Mouse (Mus musculus) T-helper 2 cell (primary cell): ENCODE data around the gene Aldh3a1.
"Not testable (repeated sequence)": the region's sequence is repeated elsewhere in the genome, so short reads cannot be mapped to it uniquely, and the experiment has no call there.

Experiments
- in situ Hi-C: fragments of 300-600 bp; cut with MboI, MseI; formaldehyde crosslinking; loops from one replicate; pipeline ENCODE4 v1.15.1; 2025; ENCODE audit warnings: high pct_unique_total_duplicates

Gene Aldh3a1

DNA sequence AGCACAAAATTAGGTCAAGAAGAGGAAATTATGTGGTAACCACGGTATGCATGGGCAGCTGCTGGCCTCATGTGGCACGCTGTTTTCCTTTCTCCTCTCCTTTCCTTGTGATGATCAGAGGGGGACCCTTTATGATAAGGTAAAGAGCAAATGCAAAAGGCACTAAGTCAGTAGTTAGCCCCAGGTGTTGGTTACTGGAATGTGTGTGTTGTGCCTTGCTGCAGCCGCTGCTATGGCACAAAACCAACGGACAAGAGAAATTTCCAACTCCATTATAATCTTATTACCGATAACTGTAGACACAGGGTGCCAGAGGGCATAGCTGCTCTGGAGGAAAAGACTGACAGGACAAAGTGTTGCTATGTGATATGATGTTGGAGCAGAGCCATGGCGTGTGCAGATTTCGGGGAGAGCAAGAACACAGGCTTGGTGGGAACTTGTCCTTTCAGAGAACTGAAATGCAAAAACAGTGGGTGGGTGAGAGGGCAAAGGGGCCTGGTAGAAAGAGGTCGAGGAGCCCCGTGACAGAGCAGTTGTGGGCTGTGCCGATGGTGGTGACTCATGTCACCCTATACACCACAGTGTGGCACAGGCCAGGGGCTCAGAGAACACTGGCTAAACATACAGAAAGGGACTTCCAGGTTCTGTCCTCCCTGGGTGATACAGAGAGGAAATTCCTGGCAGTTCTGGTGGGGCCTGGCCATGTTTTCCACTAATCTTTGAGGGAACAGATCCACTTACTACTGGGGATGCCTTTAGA, at the start of gene Aldh3a1:
Gene Aldh3a1 (plus strand): TSS at position 51 of the 760 bp plus-strand sequence.
- in situ Hi-C loops: loop anchor here (25.0 kb wide), 1 partner anchor 180 kb away; the partner anchor contains the start of gene Slc47a1

DNA sequence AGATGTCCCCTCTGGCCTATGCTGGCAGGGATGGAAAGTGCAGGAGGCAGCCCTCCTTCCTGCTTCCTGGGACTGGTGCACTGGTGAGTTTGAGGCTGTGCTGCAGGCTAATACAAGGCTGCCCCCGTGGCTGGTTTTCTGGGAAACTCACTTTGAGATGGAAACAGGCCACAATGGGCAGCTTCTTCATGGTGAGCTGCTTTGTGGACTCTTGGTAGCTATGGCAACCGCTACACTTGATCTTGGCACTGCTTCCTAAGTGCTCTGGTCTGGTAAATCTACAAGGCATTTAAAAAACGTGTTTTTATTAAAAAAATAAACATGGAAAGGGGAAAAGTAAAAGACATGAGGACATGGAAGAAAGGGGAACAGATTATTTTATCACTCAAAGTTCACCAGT, 49.2 kb upstream of the Aldh3a1 start:
- in situ Hi-C loops: no loop called here

GRCm38 (mm10) chr11:61159796-61160732, 47.3 kb upstream of the Aldh3a1 start:
- in situ Hi-C loops: no loop called here

GRCm38 (mm10) chr11:61161121-61161520, 46.2 kb upstream of the Aldh3a1 start:
- in situ Hi-C loops: no loop called here

DNA sequence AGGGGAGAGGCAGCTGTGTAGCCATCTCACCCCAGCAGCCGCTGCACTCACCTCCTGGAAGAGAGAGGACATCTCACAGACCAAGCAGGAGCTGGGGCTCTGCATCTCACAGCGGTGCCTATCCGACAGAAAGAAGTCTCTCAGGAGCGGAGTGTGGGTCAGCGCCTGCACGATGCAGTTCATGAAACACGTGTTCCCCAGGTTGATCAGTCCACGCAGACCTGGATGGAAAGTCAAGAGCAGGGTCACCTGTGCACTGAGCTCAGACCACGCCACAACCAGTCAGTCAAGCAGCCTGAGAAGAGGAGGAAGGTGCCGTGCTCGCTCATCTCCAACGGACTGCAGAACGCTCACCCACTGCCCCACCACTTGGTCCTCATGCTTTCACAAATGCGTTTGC, 44.6 kb upstream of the Aldh3a1 start:
- in situ Hi-C loops: no loop called here

DNA sequence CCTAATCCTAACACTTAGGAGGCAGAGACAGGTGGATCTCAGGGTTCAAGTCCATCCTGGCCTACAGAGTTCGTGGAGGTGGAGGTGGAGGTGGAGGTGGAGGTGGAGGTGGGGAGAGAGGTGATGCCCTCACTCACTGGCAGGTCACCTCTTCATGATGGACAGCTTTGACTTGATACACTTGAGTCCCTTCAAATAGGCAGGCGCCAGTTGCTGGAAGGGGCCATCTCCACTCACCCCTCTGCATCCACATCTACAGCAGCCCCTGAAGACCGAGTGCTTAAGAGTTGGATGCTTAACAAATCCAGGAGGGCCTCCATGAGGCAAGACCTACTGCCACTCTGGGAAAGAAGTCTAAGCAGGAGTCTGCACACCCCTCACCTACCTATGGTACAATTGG, 44.0 kb upstream of the Aldh3a1 start:
- in situ Hi-C loops: no loop called here

GRCm38 (mm10) chr11:61164366-61164765, 43.0 kb upstream of the Aldh3a1 start:
- in situ Hi-C loops: no loop called here

DNA sequence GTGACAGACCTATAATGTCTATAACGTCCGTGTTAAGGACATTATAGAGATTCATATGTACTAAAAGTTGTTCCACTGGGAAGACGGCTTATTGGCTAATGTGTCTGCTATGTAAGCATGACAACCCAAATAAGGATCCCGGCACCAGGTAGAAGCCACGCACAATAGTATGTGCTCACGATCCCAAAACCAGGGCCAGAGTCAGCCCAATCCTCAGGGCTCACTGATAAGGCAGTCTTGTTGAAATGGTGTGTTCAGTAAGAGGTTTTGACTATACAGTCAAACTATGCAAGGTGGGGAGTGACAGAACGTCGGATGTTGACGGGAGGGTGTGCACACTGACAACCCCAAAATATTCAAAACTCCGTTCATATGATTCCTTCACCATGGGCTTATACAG, 42.5 kb upstream of the Aldh3a1 start:
- in situ Hi-C loops: no loop called here

DNA sequence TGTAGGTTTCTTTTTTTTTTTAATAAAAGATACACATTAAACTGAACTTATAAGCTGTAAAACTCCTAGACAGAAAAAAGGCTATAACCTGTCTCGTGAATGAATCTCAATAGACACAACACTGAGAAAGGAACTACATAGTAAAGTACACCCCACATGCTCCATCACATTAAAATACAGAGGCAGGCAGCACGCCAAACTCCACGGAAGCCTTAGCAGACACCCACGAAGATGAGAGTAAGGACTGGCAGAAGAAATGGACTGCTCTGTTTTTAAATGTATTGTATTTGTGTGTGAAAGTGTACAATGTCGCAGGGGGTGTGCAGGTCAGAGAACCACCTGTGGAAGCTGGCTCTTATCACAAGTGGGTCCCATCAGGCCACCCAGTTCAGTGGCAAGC, 37.2 kb upstream of the Aldh3a1 start:
- in situ Hi-C loops: loop anchor here (10.0 kb wide), 1 partner anchor 235 kb away; the partner anchor contains the start of gene Map2k3

DNA sequence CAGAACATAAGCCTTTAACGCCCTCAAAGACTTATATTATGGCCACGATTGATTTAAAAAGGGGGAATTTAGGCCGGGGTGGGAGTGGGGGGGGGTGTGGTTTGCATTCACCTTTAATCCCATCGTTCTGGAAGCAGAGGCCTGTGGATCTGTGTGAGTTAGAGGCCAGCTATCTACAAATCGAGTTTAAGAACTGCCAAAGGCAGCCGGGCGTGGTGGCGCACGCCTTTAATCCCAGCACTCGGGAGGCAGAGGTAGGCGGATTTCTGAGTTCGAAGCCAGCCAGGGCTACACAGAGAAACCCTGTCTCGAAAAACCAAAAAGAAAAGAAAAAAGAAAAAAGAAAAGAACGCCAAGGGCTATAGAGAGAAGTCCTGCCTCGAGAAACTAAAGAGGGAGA, 33.9 kb upstream of the Aldh3a1 start:
- in situ Hi-C loops: loop anchor here (10.0 kb wide), 1 partner anchor 239 kb away; the partner anchor contains the start of gene Map2k3

- in situ Hi-C loops: loop anchor here (10.0 kb wide), 1 partner anchor 240 kb away; the partner anchor contains the start of gene Map2k3
Measured at GRCm38 (mm10) chr11:61174291-61174820, 33.0 kb upstream of the Aldh3a1 start.

- in situ Hi-C loops: loop anchor here (10.0 kb wide), 1 partner anchor 240 kb away; the partner anchor contains the start of gene Map2k3
Measured at GRCm38 (mm10) chr11:61174821-61175658, 32.3 kb upstream of the Aldh3a1 start, which contains the start of gene Usp22. Gene Usp22 (minus strand): TSS chr11:61175055.

- in situ Hi-C loops: loop anchor here (10.0 kb wide), 1 partner anchor 241 kb away; the partner anchor contains the start of gene Map2k3
Measured at GRCm38 (mm10) chr11:61175778-61176177, 31.6 kb upstream of the Aldh3a1 start.

DNA sequence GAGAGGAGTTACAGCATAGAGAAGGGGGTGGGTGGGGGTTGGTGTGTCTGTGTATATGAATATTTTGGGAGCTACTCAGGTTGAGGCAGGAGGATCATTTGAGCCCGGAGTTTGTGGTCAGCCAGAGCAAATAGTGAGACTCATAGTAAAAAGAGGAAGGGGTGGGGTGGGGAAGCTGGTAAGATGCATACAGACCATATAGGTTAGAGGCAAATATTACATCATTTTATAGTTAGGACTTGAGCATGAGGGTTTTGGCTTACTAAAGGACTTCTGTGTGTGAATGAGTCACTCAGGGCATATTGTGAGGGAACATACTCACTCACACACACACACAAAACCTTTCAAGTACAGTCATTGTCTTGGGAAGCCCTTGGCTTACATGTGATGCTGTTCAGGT, 31.0 kb upstream of the Aldh3a1 start:
- in situ Hi-C loops: loop anchor here (10.0 kb wide), 1 partner anchor 242 kb away; the partner anchor contains the start of gene Map2k3

DNA sequence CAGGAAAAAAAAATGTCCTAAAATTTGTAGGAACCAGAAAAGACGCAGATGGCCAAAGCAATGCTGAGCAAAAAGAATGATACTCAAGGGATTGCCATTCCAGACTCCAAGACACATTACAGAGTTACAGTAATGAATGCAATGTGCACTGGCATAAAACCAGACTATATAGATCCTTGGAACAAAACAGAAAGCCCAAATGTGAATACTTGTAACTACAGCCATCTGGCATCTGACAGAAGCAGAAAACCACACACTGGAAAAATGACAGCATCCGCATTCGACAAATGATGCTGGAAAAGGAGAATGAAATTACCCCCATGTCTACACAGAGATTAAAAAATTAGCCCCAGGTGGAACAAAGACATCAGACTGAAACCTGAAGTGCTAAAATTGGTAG, 27.0 kb upstream of the Aldh3a1 start:
- in situ Hi-C loops: no loop called here

GRCm38 (mm10) chr11:61181624-61182023, 25.7 kb upstream of the Aldh3a1 start:
- in situ Hi-C loops: no loop called here

- in situ Hi-C loops: no loop called here
Measured at GRCm38 (mm10) chr11:61183820-61184219, 23.5 kb upstream of the Aldh3a1 start.

GRCm38 (mm10) chr11:61190776-61191175, 16.6 kb upstream of the Aldh3a1 start:
- in situ Hi-C loops: no loop called here

DNA sequence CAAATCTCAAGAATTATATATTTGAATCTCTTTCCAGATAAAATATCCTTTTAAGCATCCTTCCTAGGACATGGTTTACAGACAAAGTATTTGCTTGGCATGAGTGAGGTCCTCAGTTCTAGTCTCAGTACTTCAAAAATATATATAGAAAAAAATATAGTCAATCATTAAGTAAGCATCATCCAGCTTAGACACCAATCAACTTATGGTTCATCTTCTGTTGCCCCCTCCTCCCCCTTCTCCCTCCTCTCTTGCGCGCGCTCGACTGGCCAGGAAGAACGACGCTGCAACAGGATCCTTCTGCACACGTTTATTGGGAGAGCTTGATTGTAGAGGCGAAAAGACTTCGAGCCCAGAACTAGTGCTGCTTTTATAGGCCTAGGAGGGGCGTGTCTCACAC, 15.2 kb upstream of the Aldh3a1 start:
- in situ Hi-C loops: not testable (repeated sequence)

- in situ Hi-C loops: no loop called here
Measured at GRCm38 (mm10) chr11:61192779-61193178, 14.6 kb upstream of the Aldh3a1 start.

DNA sequence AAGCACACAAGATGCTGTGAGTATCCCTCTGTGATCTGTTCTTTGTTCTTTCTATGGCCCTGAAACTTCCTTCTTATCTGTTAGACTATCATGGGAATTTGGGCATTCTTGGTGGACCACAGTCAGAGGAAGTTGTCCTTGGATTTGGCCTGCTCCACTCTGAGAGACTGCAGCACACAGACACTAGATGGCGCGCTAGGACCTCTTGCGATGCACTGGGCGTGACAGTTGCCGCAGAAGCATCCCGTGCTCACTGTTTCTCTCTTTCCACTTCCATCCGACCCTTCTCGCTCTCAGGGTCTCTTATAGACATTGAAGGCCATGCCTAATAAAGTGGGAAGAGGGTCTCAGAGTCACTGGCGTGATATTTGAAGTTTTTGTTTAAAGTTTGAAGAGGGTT, 13.9 kb upstream of the Aldh3a1 start:
- in situ Hi-C loops: no loop called here
